18 mouse cellular contexts compared by ENCODE assay signal in the genomic region with DNA sequence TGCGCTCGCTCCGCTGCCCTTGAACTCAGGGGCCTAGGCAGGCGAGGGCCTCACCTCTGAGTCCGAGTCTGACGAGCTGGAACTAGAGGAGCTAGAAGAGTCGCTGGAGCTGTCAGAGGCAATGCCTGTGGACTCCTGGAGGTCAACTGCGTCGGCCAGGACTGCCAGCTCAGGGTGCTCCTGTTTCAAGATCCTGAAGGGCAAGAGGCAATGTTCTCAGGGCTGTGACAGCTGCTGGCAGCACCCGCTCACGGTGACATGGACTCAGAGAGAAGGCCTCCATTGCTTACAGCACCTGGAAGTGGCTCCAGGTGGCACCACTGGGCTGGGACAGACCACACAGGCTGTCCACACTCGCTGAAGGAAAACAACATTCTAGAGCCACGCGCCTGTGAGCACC. TPM values are rescaled to one million over a fixed set of nuclear protein-coding genes. Genes with fewer than 3 reads are reported as not detected.
DNase-seq lines count a peak whose midpoint lies in the region; ATAC-seq and TF ChIP-seq lines count a peak whose summit lies in the region.
"Had no signal": no experiment of that assay in that cellular context is flagged by ENCODE, and none has a peak within 500 bp of the region (broad histone marks: within the 10 kb centered on the region; RNA-seq: fewer than 3 reads in every experiment).

No protein-coding gene starts in this region.

- no peak for ATAC-seq in hindbrain, embryonic 13.5 days (ENCODE audit: low FRiP score)
- ATAC-seq in hindbrain, embryonic 14.5 days (ENCODE audit: low FRiP score), result no peak
- no peak for ATAC-seq in megakaryocyte, adult 5-6 weeks (ENCODE audit: poor library complexity, severe bottlenecking)
- no peak for ATAC-seq in stomach, postnatal 0 days (ENCODE audit: low FRiP score, low TSS enrichment)
- ATAC-seq: hindbrain, postnatal 0 days had no signal

- H3K9me3 ChIP-seq in hindbrain, embryonic 13.5 days, result no peaks in the 10 kb centered on the region
- no peaks in the 10 kb centered on the region for H3K9me3 ChIP-seq in hindbrain, embryonic 14.5 days (ENCODE audit: control insufficient read depth, low read length)
- H3K9me3 ChIP-seq in megakaryocyte, embryonic 14.5 days, result no peaks in the 10 kb centered on the region
- H3K9me3 ChIP-seq in stomach, postnatal 0 days (ENCODE audit: control insufficient read depth, low read length), result no peaks in the 10 kb centered on the region
- H3K9me3 ChIP-seq: forebrain, embryonic 12.5 days; liver, embryonic 13.5 days; stomach, embryonic 15.5 days had no signal

- peaks cover 40% of the 10 kb centered on the region for H3K4me1 ChIP-seq in hindbrain, embryonic 13.5 days (replicated peaks)
- peaks cover 26% of the 10 kb centered on the region for H3K4me1 ChIP-seq in hindbrain, embryonic 14.5 days (replicated peaks; ENCODE audit: control insufficient read depth, insufficient read depth, low read length)
- peaks cover 69% of the 10 kb centered on the region for H3K4me1 ChIP-seq in megakaryocyte, embryonic 14.5 days
- peaks cover 6% of the 10 kb centered on the region for H3K4me1 ChIP-seq in stomach, postnatal 0 days (replicated peaks; ENCODE audit: control insufficient read depth, insufficient read depth)

- H3K4me2 ChIP-seq in hindbrain, embryonic 13.5 days, result no peak overlapping the region
- H3K4me2 ChIP-seq in hindbrain, embryonic 14.5 days (replicated peaks), result no peak overlapping the region
- H3K4me2 ChIP-seq in stomach, postnatal 0 days (replicated peaks; ENCODE audit: low read depth), result no peak overlapping the region
- H3K4me2 ChIP-seq: forebrain, embryonic 12.5 days; liver, embryonic 13.5 days; lung, embryonic 14.5 days had no signal

- peak; percentile 37 to 56 for DNase-seq in gastrocnemius, adult 8-10 months (ENCODE audit: low spot score in 2 of 2)
- DNase-seq in gastrocnemius, postnatal 4 days (ENCODE audit: low spot score in 2 of 2), result no peak
- no peak for DNase-seq in hindbrain, embryonic 14.5 days (ENCODE audit: low spot score)
- DNase-seq in stomach, postnatal 0 days (ENCODE audit: low spot score), result peak; percentile 50
- DNase-seq in thymus, adult 18-20 months, result no peak
- DNase-seq: cerebellum, adult 18-20 months; heart, postnatal 4 days; kidney, adult 2 months; liver, embryonic 13.5 days; lung, embryonic 14.5 days; midbrain, embryonic 14.5 days had no signal

- no peaks in the 10 kb centered on the region for H3K27me3 ChIP-seq in hindbrain, embryonic 13.5 days
- no peaks in the 10 kb centered on the region for H3K27me3 ChIP-seq in hindbrain, embryonic 14.5 days (ENCODE audit: control insufficient read depth, insufficient read depth, low read length)
- H3K27me3 ChIP-seq in megakaryocyte, embryonic 14.5 days (replicated peaks), result no peaks in the 10 kb centered on the region
- H3K27me3 ChIP-seq in stomach, postnatal 0 days (ENCODE audit: control insufficient read depth, insufficient read depth, low read length), result no peaks in the 10 kb centered on the region
- H3K27me3 ChIP-seq: forebrain, embryonic 12.5 days; liver, embryonic 13.5 days; stomach, embryonic 15.5 days had no signal

- peaks cover 72% of the 10 kb centered on the region for H3K36me3 ChIP-seq in hindbrain, embryonic 13.5 days
- peaks cover 73% of the 10 kb centered on the region for H3K36me3 ChIP-seq in hindbrain, embryonic 14.5 days (replicated peaks; ENCODE audit: control insufficient read depth, insufficient read depth)
- peaks cover 79% of the 10 kb centered on the region for H3K36me3 ChIP-seq in megakaryocyte, embryonic 14.5 days (replicated peaks; ENCODE audit: low read length)
- H3K36me3 ChIP-seq in stomach, postnatal 0 days (ENCODE audit: control insufficient read depth, insufficient read depth, low read length), result peaks cover 27% of the 10 kb centered on the region

- TF ChIP-seq EP300 in stomach, postnatal 0 days (optimal IDR thresholded peaks at IDR 0.05), result no peak

- 87% methylated on average over 14 of the region's 14 CpGs for WGBS in hindbrain, embryonic 13.5 days
- WGBS in hindbrain, embryonic 14.5 days, result 89% methylated on average over 14 of the region's 14 CpGs
- WGBS in stomach, postnatal 0 days, result 84% methylated on average over 14 of the region's 14 CpGs

- no peak overlapping the region for H3K27ac ChIP-seq in hindbrain, embryonic 13.5 days
- no peak overlapping the region for H3K27ac ChIP-seq in hindbrain, embryonic 14.5 days
- H3K27ac ChIP-seq in stomach, postnatal 0 days (replicated peaks), result no peak overlapping the region
- H3K27ac ChIP-seq: forebrain, embryonic 12.5 days; hindbrain, postnatal 0 days; liver, embryonic 13.5 days; macrophage; stomach, embryonic 15.5 days had no signal

- peak; percentile 32 for TF ChIP-seq CTCF in stomach, postnatal 0 days (IDR thresholded peaks at IDR 0.05; ENCODE audit: low read depth)

- peak overlapping the region; percentile 60; the same call in 1 of the 2 replicates for H3K9ac ChIP-seq in hindbrain, embryonic 13.5 days
- no peak overlapping the region for H3K9ac ChIP-seq in hindbrain, embryonic 14.5 days
- no peak overlapping the region for H3K9ac ChIP-seq in stomach, postnatal 0 days (ENCODE audit: low read length)
- H3K9ac ChIP-seq: forebrain, embryonic 12.5 days; liver, embryonic 13.5 days; lung, embryonic 14.5 days; stomach, embryonic 15.5 days had no signal

- no peak overlapping the region for H3K4me3 ChIP-seq in hindbrain, embryonic 13.5 days
- H3K4me3 ChIP-seq in hindbrain, embryonic 14.5 days (replicated peaks; ENCODE audit: low read length), result no peak overlapping the region
- peak overlapping the region; percentile 20 for H3K4me3 ChIP-seq in megakaryocyte, embryonic 14.5 days (replicated peaks)
- H3K4me3 ChIP-seq in stomach, postnatal 0 days (ENCODE audit: low read depth, low read length), result no peak overlapping the region
- H3K4me3 ChIP-seq: liver, embryonic 13.5 days had no signal

RNA-seq across cellular contexts. Expression of gene Mettl23, which starts 4.1 kb away (rescaled TPM):
- 10 to 100 TPM; 44.9 to 48.8 (median 45.4) TPM for total RNA-seq in gastrocnemius, adult 8-10 months (2022)
- 10 to 100 TPM; 23.7 to 26.6 TPM for total RNA-seq in gastrocnemius, postnatal 4 days (2021)
- 79.3 and 83.2 TPM in 2 replicates for polyA plus RNA-seq in hindbrain, embryonic 13.5 days (2015; fragmentation: Nextera tagmentation; extraction: Ambion mirVana)
- 70.0 and 73.9 TPM in 2 replicates for polyA plus RNA-seq in hindbrain, embryonic 14.5 days (2014; fragmentation: Nextera tagmentation; extraction: Ambion mirVana)
- 14.3 and 18.3 TPM in 2 replicates for polyA plus RNA-seq in megakaryocyte, embryonic 14.5 days (2012; ENCODE audit: insufficient read depth, low replicate concordance)
- 55.4 and 61.3 TPM in 2 replicates for total RNA-seq in megakaryocyte, adult 5-6 weeks (2015)
- 38.5 and 42.6 TPM in 2 replicates for total RNA-seq in megakaryocyte, adult 5-6 weeks (2017)
- polyA plus RNA-seq in stomach, postnatal 0 days (2015; fragmentation: Nextera tagmentation; extraction: Ambion mirVana), result 40.6 and 44.5 TPM in 2 replicates

RNA-seq across cellular contexts. Expression of gene Jmjd6, which starts 4.3 kb away (rescaled TPM):
- total RNA-seq in gastrocnemius, adult 8-10 months (2022), result 10 to 100 TPM; 17.7 to 27.2 (median 21.4) TPM
- 10 to 100 TPM; 35.6 to 39.7 TPM for total RNA-seq in gastrocnemius, postnatal 4 days (2021)
- 70.4 and 74.7 TPM in 2 replicates for polyA plus RNA-seq in hindbrain, embryonic 13.5 days (2015; fragmentation: Nextera tagmentation; extraction: Ambion mirVana)
- polyA plus RNA-seq in hindbrain, embryonic 14.5 days (2014; fragmentation: Nextera tagmentation; extraction: Ambion mirVana), result 64.6 and 65.7 TPM in 2 replicates
- polyA plus RNA-seq in megakaryocyte, embryonic 14.5 days (2012; ENCODE audit: insufficient read depth, low replicate concordance), result 29.3 and 63.2 TPM in 2 replicates
- total RNA-seq in megakaryocyte, adult 5-6 weeks (2015), result 33.4 and 37.4 TPM in 2 replicates
- total RNA-seq in megakaryocyte, adult 5-6 weeks (2017), result 36.3 and 37.7 TPM in 2 replicates
- 31.8 and 33.2 TPM in 2 replicates for polyA plus RNA-seq in stomach, postnatal 0 days (2015; fragmentation: Nextera tagmentation; extraction: Ambion mirVana)

RNA-seq across cellular contexts. Expression of gene Mxra7, which starts 11.1 kb away (rescaled TPM):
- total RNA-seq in gastrocnemius, adult 8-10 months (2022), result 1 to 10 TPM; 5.4 to 9.4 (median 8.1) TPM
- total RNA-seq in gastrocnemius, postnatal 4 days (2021), result 10 to 100 TPM; 54.5 to 65.3 TPM
- 62.6 and 67.2 TPM in 2 replicates for polyA plus RNA-seq in hindbrain, embryonic 13.5 days (2015; fragmentation: Nextera tagmentation; extraction: Ambion mirVana)
- 29.3 and 35.5 TPM in 2 replicates for polyA plus RNA-seq in hindbrain, embryonic 14.5 days (2014; fragmentation: Nextera tagmentation; extraction: Ambion mirVana)
- not detected in 2 replicates for polyA plus RNA-seq in megakaryocyte, embryonic 14.5 days (2012; ENCODE audit: insufficient read depth, low replicate concordance)
- 0.55 TPM in 1 of 2 replicates, not detected in the other for total RNA-seq in megakaryocyte, adult 5-6 weeks (2015)
- 0.33 TPM in 1 of 2 replicates, not detected in the other for total RNA-seq in megakaryocyte, adult 5-6 weeks (2017)
- polyA plus RNA-seq in stomach, postnatal 0 days (2015; fragmentation: Nextera tagmentation; extraction: Ambion mirVana), result 15.9 and 18.4 TPM in 2 replicates
- polyA plus RNA-seq: macrophage had no signal

RNA-seq across cellular contexts. Expression of gene Mfsd11, which starts 13.3 kb away (rescaled TPM):
- total RNA-seq in gastrocnemius, adult 8-10 months (2022), result 10 to 100 TPM; 21.7 to 23.9 (median 22.7) TPM
- 10 to 100 TPM; 42.8 to 43.1 TPM for total RNA-seq in gastrocnemius, postnatal 4 days (2021)
- 48.0 and 53.9 TPM in 2 replicates for polyA plus RNA-seq in hindbrain, embryonic 13.5 days (2015; fragmentation: Nextera tagmentation; extraction: Ambion mirVana)
- 51.9 and 54.4 TPM in 2 replicates for polyA plus RNA-seq in hindbrain, embryonic 14.5 days (2014; fragmentation: Nextera tagmentation; extraction: Ambion mirVana)
- polyA plus RNA-seq in megakaryocyte, embryonic 14.5 days (2012; ENCODE audit: insufficient read depth, low replicate concordance), result 12.5 and 24.2 TPM in 2 replicates
- 22.2 and 26.2 TPM in 2 replicates for total RNA-seq in megakaryocyte, adult 5-6 weeks (2015)
- 17.6 and 26.5 TPM in 2 replicates for total RNA-seq in megakaryocyte, adult 5-6 weeks (2017)
- 31.5 and 34.6 TPM in 2 replicates for polyA plus RNA-seq in stomach, postnatal 0 days (2015; fragmentation: Nextera tagmentation; extraction: Ambion mirVana)

RNA-seq across cellular contexts. Expression of gene Srsf2, which starts 14.0 kb away (rescaled TPM):
- 10 to 100 TPM; 63.8 to 81.3 (median 70.7) TPM for total RNA-seq in gastrocnemius, adult 8-10 months (2022)
- total RNA-seq in gastrocnemius, postnatal 4 days (2021), result 100 to 1,000 TPM; 181 to 207 TPM
- 588 and 607 TPM in 2 replicates for polyA plus RNA-seq in hindbrain, embryonic 13.5 days (2015; fragmentation: Nextera tagmentation; extraction: Ambion mirVana)
- polyA plus RNA-seq in hindbrain, embryonic 14.5 days (2014; fragmentation: Nextera tagmentation; extraction: Ambion mirVana), result 556 and 567 TPM in 2 replicates
- 784 and 1,500 TPM in 2 replicates for polyA plus RNA-seq in megakaryocyte, embryonic 14.5 days (2012; ENCODE audit: insufficient read depth, low replicate concordance)
- 784 and 845 TPM in 2 replicates for total RNA-seq in megakaryocyte, adult 5-6 weeks (2015)
- total RNA-seq in megakaryocyte, adult 5-6 weeks (2017), result 315 and 355 TPM in 2 replicates
- polyA plus RNA-seq in stomach, postnatal 0 days (2015; fragmentation: Nextera tagmentation; extraction: Ambion mirVana), result 403 and 419 TPM in 2 replicates

Comparison
In these comparisons a context has a peak if more than half of its experiments do, and no peak if none do; other contexts are left out.
1. DNase-seq: peak in gastrocnemius, adult 8-10 months (2 of 2) and stomach, postnatal 0 days (single experiment); none in gastrocnemius, postnatal 4 days (0 of 2), hindbrain, embryonic 14.5 days (single experiment) and thymus, adult 18-20 months (0 of 2).
2. RNA of gene Mxra7, which starts 11.1 kb away (polyA plus RNA-seq): 62.6 to 67.2 TPM in hindbrain, embryonic 13.5 days, 29.3 to 35.5 TPM in hindbrain, embryonic 14.5 days and 15.9 to 18.4 TPM in stomach, postnatal 0 days; not detected in megakaryocyte, embryonic 14.5 days; every median in the first group is over 10 times any median in the second.